Mouse (Mus musculus) lung, postnatal 10 days (tissue): Measurements from ENCODE around the gene Zfp668.
"Not testable (repeated sequence)": the region's sequence is repeated elsewhere in the genome, so short reads cannot be mapped to it uniquely, and the experiment has no call there.

ENCODE experiments used
- DNase-seq: peaks from one replicate; pipeline ENCODE4 v3.0.0; 2021

Gene Zfp668

GRCm38 (mm10) chr7:127876467-127877348 lies at the start of gene Zfp668:
Gene Zfp668 (minus strand): TSS chr7:127876828.
- peak; percentile 96 for DNase-seq

GRCm38 (mm10) chr7:127926066-127926465 lies 49.4 kb upstream of the Zfp668 start:
- no peak for DNase-seq

- DNase-seq: peak; percentile 81
These were observed 48.6 kb upstream of the Zfp668 start for GRCm38 (mm10) chr7:127925252-127925651.

GRCm38 (mm10) chr7:127923714-127924113 lies 47.1 kb upstream of the Zfp668 start:
- DNase-seq: no peak

GRCm38 (mm10) chr7:127922451-127923275 lies 46.0 kb upstream of the Zfp668 start:
- no peak for DNase-seq

GRCm38 (mm10) chr7:127921516-127921915 lies 44.9 kb upstream of the Zfp668 start:
- peak; percentile 57 for DNase-seq

GRCm38 (mm10) chr7:127919290-127919689 lies 42.7 kb upstream of the Zfp668 start:
- no peak for DNase-seq

GRCm38 (mm10) chr7:127918203-127918602 lies 41.6 kb upstream of the Zfp668 start:
- DNase-seq: peak; percentile 61

GRCm38 (mm10) chr7:127915293-127915692 lies 38.7 kb upstream of the Zfp668 start:
- no peak for DNase-seq

GRCm38 (mm10) chr7:127912938-127913337 lies 36.3 kb upstream of the Zfp668 start:
- DNase-seq: no peak

GRCm38 (mm10) chr7:127912190-127912871 lies 35.7 kb upstream of the Zfp668 start, which contains the start of gene Kat8:
Gene Kat8 (plus strand): TSS chr7:127912516.
- DNase-seq: peak; percentile 95

- no peak for DNase-seq
These were observed 32.0 kb upstream of the Zfp668 start for GRCm38 (mm10) chr7:127908656-127909055.

- no peak for DNase-seq
These were observed 31.3 kb upstream of the Zfp668 start for GRCm38 (mm10) chr7:127907939-127908338.

GRCm38 (mm10) chr7:127903971-127904796 lies 27.6 kb upstream of the Zfp668 start, which contains the start of gene Bckdk:
Gene Bckdk (plus strand): TSS chr7:127904082.
- DNase-seq: peak; percentile 90

- DNase-seq: no peak
These were observed 25.1 kb upstream of the Zfp668 start for GRCm38 (mm10) chr7:127901772-127902171.

GRCm38 (mm10) chr7:127899997-127900396 lies 23.4 kb upstream of the Zfp668 start:
- no peak for DNase-seq

- peak; percentile 36 for DNase-seq
These were observed 21.7 kb upstream of the Zfp668 start for GRCm38 (mm10) chr7:127898179-127898956.

GRCm38 (mm10) chr7:127897542-127897941 lies 20.9 kb upstream of the Zfp668 start:
- DNase-seq: no peak

- peak; percentile 78 for DNase-seq
These were observed 19.8 kb upstream of the Zfp668 start for GRCm38 (mm10) chr7:127896384-127896783.

- DNase-seq: not testable (repeated sequence)
These were observed 19.3 kb upstream of the Zfp668 start for GRCm38 (mm10) chr7:127895891-127896290.

GRCm38 (mm10) chr7:127895442-127895841 lies 18.8 kb upstream of the Zfp668 start, which contains the start of the genes Gm21974 and Vkorc1:
Gene Gm21974 (minus strand): TSS chr7:127895454.
Gene Vkorc1 (minus strand): TSS chr7:127895617.
- peak; percentile 98 for DNase-seq
